Mouse (Mus musculus) C2C12 (cell line): ENCODE measurements around the gene Lmln. TPM values are rescaled to one million over a fixed set of nuclear protein-coding genes. Genes with fewer than 3 reads are reported as not detected.
"Not testable (repeated sequence)": the region's sequence is repeated elsewhere in the genome, so short reads cannot be mapped to it uniquely, and the experiment has no call there.

ENCODE experiments used
- H3K27me3 ChIP-seq: one replicate; pipeline ENCODE4 v1.6.1; 2011; ENCODE audit not compliant: control insufficient read depth, insufficient read depth, insufficient read length
- H3K36me3 ChIP-seq: one replicate; pipeline ENCODE4 v1.6.1; 2011; ENCODE audit not compliant: control insufficient read depth, insufficient read depth
- H3K4me3 ChIP-seq: one replicate; pipeline ENCODE4 v1.5.1; 2011; ENCODE audit warnings: mild to moderate bottlenecking, control low read depth; ENCODE audit not compliant: poor library complexity, insufficient read depth, severe bottlenecking
- H3K79me2 ChIP-seq: one replicate; pipeline ENCODE4 v1.6.1; 2011; ENCODE audit not compliant: control insufficient read depth, insufficient read depth
- H3K79me3 ChIP-seq: one replicate; pipeline ENCODE4 v1.6.1; 2011; ENCODE audit warnings: low read depth, control low read depth
- H3ac ChIP-seq: one replicate; pipeline ENCODE3; 2011; ENCODE audit warnings: low read depth; ENCODE audit not compliant: control insufficient read depth, insufficient read length
- CEBPB ChIP-seq: IDR thresholded peaks from one replicate; pipeline ENCODE4 v1.6.1; 2011; ENCODE audit warnings: low read depth, mild to moderate bottlenecking, control low read depth, moderate library complexity
- CTCF ChIP-seq: IDR thresholded peaks from one replicate; pipeline ENCODE4 v1.5.1; 2011; ENCODE audit not compliant: control insufficient read depth, insufficient read depth, insufficient read length
- FOSL1 ChIP-seq: IDR thresholded peaks from one replicate; pipeline ENCODE4 v1.8.0; 2011; ENCODE audit warnings: mild to moderate bottlenecking, low read length; ENCODE audit not compliant: poor library complexity, insufficient read depth, severe bottlenecking
- MAX ChIP-seq: IDR thresholded peaks from one replicate; pipeline ENCODE4 v1.6.1; 2011; ENCODE audit warnings: mild to moderate bottlenecking, control low read depth
- MYOD1 ChIP-seq: IDR thresholded peaks from one replicate; pipeline ENCODE4 v1.6.1; 2011; ENCODE audit warnings: low read depth; ENCODE audit not compliant: control insufficient read depth, insufficient read length
- MYOG ChIP-seq: IDR thresholded peaks from one replicate; pipeline ENCODE4 v1.6.1; 2011; ENCODE audit not compliant: control insufficient read depth, insufficient read length; ENCODE audit errors: extremely low read depth
- USF1 ChIP-seq: IDR thresholded peaks from one replicate; pipeline ENCODE4 v1.6.1; 2011; ENCODE audit warnings: low read depth, mild to moderate bottlenecking, control low read depth, moderate library complexity
- polyA plus RNA-seq: library from polyadenylated mRNA; unstranded; fragments of >200 nt; fragmentation: generic; extraction: Trizol; gene quantifications from one replicate; pipeline ENCODE4 v1.2.1, GENCODE M21; 2012; ENCODE audit warnings: missing spikeins

The Lmln gene
- polyA plus RNA-seq, 1 experiment, result 1.2 TPM

DNA sequence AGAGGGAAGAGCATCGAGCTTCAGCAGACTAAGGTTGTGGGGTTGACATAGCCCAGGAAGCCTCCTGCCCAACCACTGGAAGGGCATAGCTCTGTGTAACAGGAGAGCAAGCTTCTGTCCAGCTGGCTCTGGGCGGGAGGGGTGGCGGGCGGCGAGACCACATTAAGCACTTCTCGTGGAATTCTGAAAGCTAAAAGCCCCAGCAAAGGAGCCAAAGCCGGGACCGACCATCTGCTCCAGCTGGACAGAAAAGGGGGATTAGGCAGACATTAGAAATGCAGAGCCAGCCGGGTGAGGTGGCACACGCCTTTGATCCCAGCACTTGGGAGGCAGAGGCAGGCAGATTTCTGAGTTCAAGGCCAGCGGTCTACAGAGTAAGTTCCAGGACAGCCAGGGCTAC, 95.7 kb downstream of the Lmln start:
- no peak overlapping the region for H3K4me3 ChIP-seq
- TF ChIP-seq USF1 (no peak), MYOG (no peak), MAX (no peak), CEBPB (no peak), CTCF (no peak), FOSL1 (no peak), MYOD1 (no peak)

GRCm38 (mm10) chr16:33158590-33159071, 96.3 kb downstream of the Lmln start:
- no peak for TF ChIP-seq FOSL1
- Histone ChIP-seq H3K79me3 (no peaks in the 10 kb centered on the region), H3K4me3 (no peak overlapping the region), H3K36me3 (no peaks in the 10 kb centered on the region), H3ac (no peak overlapping the region), H3K79me2 (no peaks in the 10 kb centered on the region), H3K27me3 (no peaks in the 10 kb centered on the region)

More for the DNA sequence above, 95.7 kb downstream of the Lmln start:
- peaks cover 2% of the 10 kb centered on the region for H3K27me3 ChIP-seq
- H3ac ChIP-seq, result no peak overlapping the region
- no peaks in the 10 kb centered on the region for H3K79me3 ChIP-seq
- H3K36me3 ChIP-seq, result no peaks in the 10 kb centered on the region
- H3K79me2 ChIP-seq, result no peaks in the 10 kb centered on the region

DNA sequence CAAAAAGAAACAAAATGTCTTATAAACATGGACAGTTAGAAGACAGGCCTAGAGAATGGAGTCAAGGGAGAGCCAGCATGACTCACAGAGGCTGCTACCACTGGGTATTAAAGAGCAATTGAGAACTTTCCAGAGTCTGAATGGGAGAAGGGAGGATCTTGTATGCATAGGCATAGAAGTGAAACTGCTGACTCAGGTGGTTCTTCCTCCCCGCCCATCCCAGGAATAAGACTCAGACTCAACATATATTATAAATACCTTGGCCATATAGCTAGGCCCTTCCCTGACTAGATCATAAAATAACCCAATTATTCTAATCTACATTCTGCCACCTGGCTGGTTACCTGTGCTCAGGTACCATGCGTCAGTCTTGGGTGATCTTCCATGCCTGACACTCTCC, 97.0 kb downstream of the Lmln start:
- Histone ChIP-seq H3K36me3 (no peaks in the 10 kb centered on the region), H3K4me3 (no peak overlapping the region), H3ac (no peak overlapping the region), H3K79me3 (no peaks in the 10 kb centered on the region), H3K27me3 (no peaks in the 10 kb centered on the region), H3K79me2 (no peaks in the 10 kb centered on the region)
- TF ChIP-seq MYOG, result no peak
- TF ChIP-seq FOSL1, result no peak
- no peak for TF ChIP-seq CEBPB
- no peak for TF ChIP-seq USF1
- TF ChIP-seq MYOD1, result no peak
- no peak for TF ChIP-seq CTCF
- no peak for TF ChIP-seq MAX

DNA sequence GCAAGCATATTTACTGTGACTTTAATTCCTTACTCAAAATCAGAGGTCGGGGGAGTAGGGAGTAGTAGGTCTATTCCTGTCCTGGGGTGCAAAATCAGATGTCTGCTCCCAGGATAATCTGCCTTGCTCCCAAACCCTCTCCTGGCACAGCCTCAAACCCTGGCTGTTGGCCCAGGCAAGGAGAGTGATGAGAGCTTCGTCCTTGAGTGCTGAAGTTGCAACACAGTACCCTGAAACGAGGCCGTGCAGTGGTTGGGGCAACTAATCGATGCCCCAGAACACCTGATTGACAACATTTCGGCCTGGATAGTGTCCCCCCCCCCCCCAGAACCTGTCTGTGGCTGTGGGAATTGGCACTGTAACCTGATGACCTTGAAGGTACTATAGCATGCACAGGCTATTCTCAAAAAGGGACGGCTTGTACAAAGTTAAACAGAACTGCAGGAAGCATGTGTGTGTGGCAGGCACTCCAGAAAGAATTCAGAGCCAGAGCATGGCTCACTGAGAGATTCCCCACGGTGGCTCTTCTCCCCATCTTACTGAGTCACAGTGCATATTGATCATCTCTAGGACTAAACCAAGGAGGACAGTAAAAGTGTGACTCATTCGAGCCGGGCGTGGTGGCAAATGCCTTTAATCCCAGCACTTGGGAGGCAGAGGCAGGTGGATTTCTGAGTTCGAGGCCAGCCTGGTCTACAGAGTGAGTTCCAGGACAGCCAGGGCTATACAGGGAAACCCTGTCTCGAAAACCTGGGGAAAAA, 101.2 kb downstream of the Lmln start:
- Histone ChIP-seq H3K4me3 (no peak overlapping the region), H3ac (no peak overlapping the region), H3K79me3 (no peaks in the 10 kb centered on the region), H3K27me3 (no peaks in the 10 kb centered on the region), H3K79me2 (no peaks in the 10 kb centered on the region), H3K36me3 (no peaks in the 10 kb centered on the region)
- no peak for TF ChIP-seq USF1
- TF ChIP-seq FOSL1, result no peak
- TF ChIP-seq MYOG, result no peak
- TF ChIP-seq CEBPB, result no peak
- no peak for TF ChIP-seq CTCF
- TF ChIP-seq MYOD1, result no peak
- no peak for TF ChIP-seq MAX

- H3K27me3 ChIP-seq, H3K79me3 ChIP-seq, H3K4me3 ChIP-seq, H3K36me3 ChIP-seq, H3K79me2 ChIP-seq, H3ac ChIP-seq: not testable (repeated sequence)
These were observed 104.0 kb downstream of the Lmln start for GRCm38 (mm10) chr16:33166284-33166683.

- Histone ChIP-seq H3K79me2 (no peaks in the 10 kb centered on the region), H3K4me3 (no peak overlapping the region), H3K36me3 (no peaks in the 10 kb centered on the region), H3K79me3 (no peaks in the 10 kb centered on the region), H3K27me3 (no peaks in the 10 kb centered on the region), H3ac (no peak overlapping the region)
- TF ChIP-seq MYOD1, result no peak
- TF ChIP-seq USF1, result no peak
These were observed 105.2 kb downstream of the Lmln start for GRCm38 (mm10) chr16:33167537-33167936.
